Mouse (Mus musculus) cerebellum, adult 18-20 months (tissue): ENCODE data around the gene Ccdc43.

ENCODE experiments used
- DNase-seq, 2 experiments: peaks; one replicate each; pipeline ENCODE4 v3.0.0; 2021

The Ccdc43 gene

DNA sequence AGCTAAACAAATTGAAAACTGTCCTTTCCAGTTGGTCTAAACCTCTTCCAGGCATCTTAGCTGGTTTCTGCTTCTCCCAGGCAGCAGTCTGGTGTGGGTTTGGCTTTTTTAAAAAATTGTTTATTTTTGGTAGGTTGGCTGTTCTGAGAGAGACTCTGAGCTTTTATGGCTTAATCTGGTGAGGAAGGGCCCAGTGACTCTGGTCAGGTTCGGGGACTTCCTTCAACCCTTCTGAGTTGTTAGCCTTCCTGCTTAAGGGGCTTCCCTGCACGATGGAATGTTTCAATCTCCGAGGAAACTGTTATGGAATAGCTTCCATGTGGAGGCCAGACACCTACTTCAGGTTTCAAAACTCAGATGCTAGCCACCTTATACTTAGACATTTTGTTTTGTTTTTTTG lies 34.2 kb downstream of the Ccdc43 start, which contains the start of gene Meioc:
Gene Meioc, plus strand, starts transcription at position 301 of the 400 bp plus-strand sequence.
- no peak for DNase-seq

DNA sequence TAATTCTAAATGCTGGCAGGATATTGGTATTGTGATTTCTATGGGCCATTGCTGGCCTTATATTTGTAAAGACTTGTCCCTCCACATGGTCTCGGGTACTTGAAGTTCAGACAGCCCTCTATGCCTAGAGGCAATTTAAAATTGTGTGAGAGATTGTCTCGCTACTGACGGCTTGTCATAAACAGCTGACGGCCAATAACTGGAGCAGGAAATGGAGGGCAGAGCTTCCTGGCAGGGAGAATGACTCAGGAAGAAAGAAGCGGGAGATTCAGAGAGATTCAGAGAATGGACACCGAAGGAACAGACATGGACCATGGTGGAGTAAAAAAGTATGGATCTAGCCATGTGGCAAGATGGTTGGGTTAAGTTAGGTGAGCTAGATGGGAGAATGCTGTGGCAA lies 40.7 kb downstream of the Ccdc43 start:
- no peak for DNase-seq

DNA sequence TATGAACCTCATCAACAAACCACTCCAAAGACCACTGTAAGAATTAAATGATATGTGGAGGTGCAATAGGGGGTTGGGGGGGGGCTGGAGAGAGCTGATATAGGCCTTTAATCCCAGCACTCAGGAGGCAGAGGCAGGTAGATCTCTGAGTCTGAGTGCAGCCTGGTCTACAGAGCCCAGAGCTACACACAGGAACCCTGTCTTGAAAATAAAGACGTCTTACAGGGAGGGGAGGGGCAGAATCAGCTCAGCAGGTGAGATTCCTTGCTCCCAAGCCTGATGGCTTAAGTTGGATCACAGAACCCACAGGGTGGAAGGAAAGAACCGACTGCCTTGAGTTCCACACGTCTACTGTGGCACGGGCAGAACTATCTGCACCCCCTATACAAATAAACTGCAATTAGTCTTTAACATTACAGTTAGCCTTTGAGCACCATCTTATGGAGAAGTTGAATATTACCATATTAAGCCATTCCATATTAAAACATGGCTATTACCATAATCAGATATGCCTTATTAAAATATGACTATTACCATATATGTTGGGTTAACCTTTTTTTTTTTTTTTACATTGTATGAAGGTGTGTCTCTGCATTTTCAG lies 41.2 kb downstream of the Ccdc43 start:
- DNase-seq, result no peak

DNA sequence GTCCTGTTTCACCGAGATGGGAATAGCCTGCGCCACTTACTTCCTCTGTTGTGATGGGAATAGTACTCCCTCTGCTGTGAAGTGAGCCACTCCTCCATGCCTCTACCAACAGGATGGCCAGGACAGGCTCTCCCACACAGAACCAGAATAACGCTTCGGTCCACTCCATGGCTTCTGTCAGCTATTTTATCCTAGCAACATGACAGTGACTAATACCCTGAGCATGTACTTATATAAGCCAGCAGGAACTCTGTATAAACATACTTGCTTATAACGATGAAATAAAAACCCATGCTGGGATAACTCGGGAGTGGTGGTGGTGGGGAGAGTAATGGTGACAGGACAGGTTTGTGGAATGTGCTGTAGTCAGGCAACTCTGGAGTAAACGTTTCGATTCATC lies 41.7 kb downstream of the Ccdc43 start:
- DNase-seq, result no peak

DNA sequence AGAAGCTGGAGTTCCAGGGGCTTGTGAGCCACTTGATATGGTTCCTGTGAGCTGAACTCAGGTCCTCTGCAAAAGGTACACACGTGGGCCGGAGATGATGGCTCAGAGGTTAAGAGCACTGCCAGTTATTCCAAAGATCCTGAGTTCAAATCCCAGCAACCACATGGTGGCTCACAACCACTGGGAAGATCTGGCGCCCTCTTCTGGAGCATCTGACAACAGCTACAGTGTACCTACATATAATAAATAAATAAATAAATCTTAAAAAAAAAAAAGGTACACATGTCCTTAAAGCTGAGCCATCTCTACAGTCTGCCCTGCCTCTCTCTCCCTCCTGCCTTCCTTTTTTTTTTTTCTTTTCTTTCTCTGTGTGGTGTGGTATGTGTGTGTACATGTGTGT lies 44.7 kb downstream of the Ccdc43 start:
- peak in 1 of 2 experiments; percentile 14 for DNase-seq

DNA sequence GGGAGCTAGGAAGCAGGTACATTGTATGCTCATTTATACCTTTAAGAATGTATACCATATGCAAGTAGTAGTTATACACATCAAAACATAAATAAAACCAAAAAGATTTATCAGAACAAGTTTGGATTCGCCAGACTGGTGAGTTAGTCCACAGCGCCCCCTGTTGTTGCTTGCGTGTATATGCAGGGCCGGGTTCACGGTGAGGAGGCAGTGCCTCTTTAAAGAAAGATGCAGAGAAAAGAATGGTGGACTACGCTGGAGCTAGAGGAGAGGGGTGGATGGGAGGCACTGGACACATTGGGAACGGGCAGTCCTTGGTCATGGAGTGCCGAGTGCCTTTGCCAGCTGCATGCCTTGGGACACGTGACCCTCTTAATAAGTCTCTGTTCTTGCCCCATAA lies 46.2 kb downstream of the Ccdc43 start:
- DNase-seq, result peak; percentile 62 to 76

DNA sequence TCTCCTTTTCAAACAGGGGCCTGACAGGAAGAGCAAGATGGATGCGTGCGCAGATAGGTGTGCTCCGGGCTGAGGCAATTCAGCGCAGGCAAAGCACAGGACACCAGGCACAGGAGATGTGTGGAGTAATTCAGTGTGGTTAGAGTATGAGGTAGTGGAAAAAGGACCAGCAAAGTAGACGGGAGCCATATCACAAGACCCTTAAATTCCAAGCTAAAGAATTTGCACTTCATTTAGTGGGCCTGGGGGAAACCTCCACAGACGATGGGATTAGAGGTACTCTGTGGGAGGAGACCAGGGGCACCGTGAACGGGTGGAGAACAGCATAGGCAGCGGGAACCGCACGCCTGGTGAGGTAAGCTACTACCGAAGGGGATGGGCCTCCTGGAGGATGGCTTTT lies 49.7 kb downstream of the Ccdc43 start:
- DNase-seq, result no peak

DNA sequence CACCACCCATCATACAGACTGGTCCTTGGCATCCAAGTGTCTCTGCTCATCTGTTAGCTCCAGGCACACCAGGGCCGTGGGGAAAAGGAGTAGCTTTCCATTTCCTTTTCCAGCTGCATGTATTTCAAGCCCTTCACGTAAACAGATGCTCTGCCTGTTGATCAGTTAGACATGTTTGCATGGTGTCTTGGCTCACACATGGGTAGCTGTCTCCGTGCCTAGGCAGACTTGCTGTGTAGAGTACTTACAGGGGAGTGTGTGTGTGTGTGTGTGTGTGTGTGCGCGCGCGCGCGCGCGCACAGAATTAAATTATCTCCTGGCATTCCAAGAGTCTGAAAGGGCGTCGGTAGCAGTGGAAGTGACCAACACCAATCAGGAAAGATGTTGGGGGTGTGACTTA lies 51.4 kb downstream of the Ccdc43 start:
- DNase-seq, result no peak

DNA sequence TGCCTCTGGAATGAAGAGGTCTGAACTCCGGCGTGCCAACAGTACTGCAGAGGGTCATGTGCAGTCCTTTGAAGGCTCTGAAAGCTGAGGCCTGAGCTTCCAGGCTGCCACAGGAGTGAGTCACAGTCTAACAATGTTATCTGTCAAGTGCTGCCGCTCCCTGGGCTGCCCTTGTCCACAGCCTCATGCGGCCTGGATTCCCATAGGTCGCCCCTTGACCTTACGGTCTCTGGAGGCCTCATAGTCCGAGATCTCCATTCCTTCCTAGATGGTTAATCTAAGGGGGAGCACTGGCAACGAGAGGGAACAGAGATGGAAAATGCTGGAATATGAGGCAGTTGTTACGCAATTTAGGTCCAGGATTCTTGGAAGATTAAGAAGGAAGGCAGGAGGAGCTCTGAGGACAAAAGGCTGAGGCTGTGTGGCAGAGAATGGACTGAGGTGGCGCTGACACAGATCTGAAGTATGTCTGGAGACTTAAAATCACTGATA lies 53.6 kb downstream of the Ccdc43 start:
- DNase-seq, result no peak

DNA sequence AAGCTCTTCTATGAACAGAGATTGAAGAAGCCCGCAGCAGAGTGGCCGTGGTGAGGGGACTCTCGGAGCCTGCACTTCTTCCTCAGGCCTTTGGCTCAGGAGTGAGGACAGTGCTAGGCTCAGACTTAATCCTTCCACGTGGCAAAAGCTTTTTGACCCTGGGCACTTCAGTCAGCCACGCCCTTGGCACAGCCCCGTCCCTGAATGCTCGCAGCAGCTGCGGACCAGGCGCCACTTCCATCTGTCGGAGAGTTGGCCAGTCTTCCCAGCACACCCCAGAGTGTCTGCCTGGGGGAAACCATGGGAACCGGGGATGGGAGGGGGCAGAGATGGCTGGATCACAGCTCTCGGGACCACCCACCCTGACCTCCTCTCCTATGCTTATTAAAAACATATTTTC lies 60.7 kb downstream of the Ccdc43 start:
- no peak for DNase-seq
